Mouse (Mus musculus) spleen, adult 2 months (tissue): Measurements from ENCODE around the gene Sema4c.

ENCODE experiments used
- CTCF ChIP-seq: fragments of 200-500 bp; IDR thresholded peaks from 2 replicates; pipeline ENCODE4 v1.5.1; 2011; ENCODE audit warnings: mild to moderate bottlenecking, inconsistent platforms; ENCODE audit not compliant: insufficient read depth, insufficient read length, insufficient replicate concordance; ENCODE audit errors: extremely low read depth
- POLR2A ChIP-seq: fragments of 200-500 bp; IDR thresholded peaks from 2 replicates; pipeline ENCODE4 v1.6.1; 2011; ENCODE audit warnings: low read depth, low read length, inconsistent platforms

- no peak for TF ChIP-seq CTCF
- TF ChIP-seq POLR2A = no peak
Observed at GRCm38 (mm10) chr1:36595167-36595931, 37.2 kb upstream of the Sema4c start.
